Mouse (Mus musculus): ENCODE measurements around the gene Gbp3. TPM values are rescaled to one million over a fixed set of nuclear protein-coding genes. Genes with fewer than 3 reads are reported as not detected.
"Not testable (repeated sequence)": the region's sequence is repeated elsewhere in the genome, so short reads cannot be mapped to it uniquely, and the experiment has no call there.

Gene Gbp3
- polyA plus RNA-seq, 1 experiment, result 33.3 TPM

DNA sequence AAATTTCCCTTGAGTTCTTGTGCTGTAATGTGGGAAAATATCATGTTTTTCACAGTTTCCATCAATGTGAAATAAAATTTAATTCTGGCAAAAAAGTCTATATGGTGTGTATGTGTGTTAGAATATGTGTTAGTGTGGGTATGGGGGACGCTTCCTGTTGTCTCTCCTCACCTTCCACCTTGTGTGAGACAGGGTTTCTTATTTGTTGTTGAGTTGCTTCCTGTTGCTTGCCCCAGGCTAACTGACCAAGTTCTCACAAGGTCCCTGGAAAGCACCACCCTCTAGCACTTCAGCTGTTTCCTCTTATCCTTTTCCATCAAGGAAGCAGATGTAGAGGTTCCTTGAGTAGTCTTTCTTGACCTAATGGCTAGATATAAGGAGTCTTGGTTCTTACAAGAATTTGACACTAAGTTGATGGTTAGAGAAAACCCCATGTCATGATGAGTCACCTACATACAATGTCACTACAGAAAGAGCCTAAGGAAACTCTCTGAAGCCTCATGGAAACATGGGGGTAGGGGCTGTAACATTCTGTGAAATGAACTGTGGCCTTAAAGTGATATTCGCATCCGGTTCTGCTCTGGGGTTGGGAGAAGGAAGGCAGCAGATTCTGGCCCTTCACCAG, 9.7 kb upstream of the Gbp3 start:
- Histone ChIP-seq H3K4me1 (ENCODE audit: control insufficient read depth, insufficient read depth, low read length) (no peaks in the 10 kb centered on the region), H3K4me3 (replicated peaks; ENCODE audit: extremely low read depth, low read depth, low read length) (no peak overlapping the region)
- WGBS, result 86% methylated on average over 3 of the region's 3 CpGs
- no peak for TF ChIP-seq CTCF (IDR thresholded peaks at IDR 0.05; ENCODE audit: insufficient read depth, low read length)
- no peak for TF ChIP-seq POLR2A (IDR thresholded peaks at IDR 0.05; ENCODE audit: borderline replicate concordance, extremely low read depth, low read depth, low read length)
- no peak for DNase-seq

DNA sequence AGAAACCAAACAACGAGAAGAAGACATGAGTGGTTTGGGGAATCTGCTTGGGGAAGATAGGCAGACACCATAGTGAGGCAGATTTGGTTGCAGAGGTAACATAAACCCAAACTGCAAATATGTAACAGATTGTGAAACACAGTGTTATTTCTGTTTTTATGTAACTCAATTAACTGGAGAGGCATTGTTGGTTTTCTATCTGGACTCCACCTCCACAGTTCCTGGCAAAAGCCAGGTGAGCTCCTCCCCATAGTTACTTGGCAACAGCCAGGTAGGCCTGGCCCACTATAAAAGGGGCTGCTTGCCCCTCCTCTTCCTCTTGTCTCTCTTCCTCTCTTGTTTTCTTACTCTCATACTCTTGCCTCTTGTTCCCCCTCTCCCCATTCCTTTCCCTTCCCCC, 5.2 kb upstream of the Gbp3 start:
- no peak overlapping the region for H3K4me3 ChIP-seq (replicated peaks; ENCODE audit: extremely low read depth, low read depth, low read length)
- WGBS, result 75% methylated on average over 1 of the region's 1 CpGs

DNA sequence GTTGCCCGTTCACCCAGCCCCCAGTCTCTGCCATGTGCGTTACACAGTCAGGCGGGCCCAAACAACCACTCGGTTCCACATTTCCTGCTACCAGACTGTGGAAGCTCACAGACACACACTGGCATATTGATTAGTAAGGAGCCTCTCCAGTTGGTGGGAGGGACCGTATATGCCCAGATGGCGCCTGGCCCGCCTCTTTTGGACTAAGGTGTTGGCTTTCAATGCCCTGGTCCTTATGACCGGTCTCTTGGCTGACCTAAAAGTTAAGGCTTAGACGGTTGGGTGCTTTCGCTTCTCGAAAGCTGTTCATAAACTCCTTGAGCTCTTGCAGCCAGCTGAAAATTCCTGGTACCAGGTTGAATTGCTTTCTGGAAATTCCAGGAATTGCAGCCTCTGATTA, 4.2 kb upstream of the Gbp3 start:
- TF ChIP-seq POLR2A (IDR thresholded peaks at IDR 0.05; ENCODE audit: borderline replicate concordance, extremely low read depth, low read depth, low read length) (no peak), CTCF (IDR thresholded peaks at IDR 0.05; ENCODE audit: insufficient read depth, low read length) (no peak)
- Histone ChIP-seq H3K4me1 (ENCODE audit: control insufficient read depth, insufficient read depth, low read length) (peaks cover 6% of the 10 kb centered on the region), H3K4me3 (replicated peaks; ENCODE audit: extremely low read depth, low read depth, low read length) (no peak overlapping the region)
- 74% methylated on average over 11 of the region's 11 CpGs for WGBS
- DNase-seq, result no peak

More for the DNA sequence above, 5.2 kb upstream of the Gbp3 start:
- H3K4me1 ChIP-seq (ENCODE audit: control insufficient read depth, insufficient read depth, low read length), result peaks cover 2% of the 10 kb centered on the region
- no peak for DNase-seq
- no peak for TF ChIP-seq CTCF (IDR thresholded peaks at IDR 0.05; ENCODE audit: insufficient read depth, low read length)
- TF ChIP-seq POLR2A (IDR thresholded peaks at IDR 0.05; ENCODE audit: borderline replicate concordance, extremely low read depth, low read depth, low read length), result no peak

DNA sequence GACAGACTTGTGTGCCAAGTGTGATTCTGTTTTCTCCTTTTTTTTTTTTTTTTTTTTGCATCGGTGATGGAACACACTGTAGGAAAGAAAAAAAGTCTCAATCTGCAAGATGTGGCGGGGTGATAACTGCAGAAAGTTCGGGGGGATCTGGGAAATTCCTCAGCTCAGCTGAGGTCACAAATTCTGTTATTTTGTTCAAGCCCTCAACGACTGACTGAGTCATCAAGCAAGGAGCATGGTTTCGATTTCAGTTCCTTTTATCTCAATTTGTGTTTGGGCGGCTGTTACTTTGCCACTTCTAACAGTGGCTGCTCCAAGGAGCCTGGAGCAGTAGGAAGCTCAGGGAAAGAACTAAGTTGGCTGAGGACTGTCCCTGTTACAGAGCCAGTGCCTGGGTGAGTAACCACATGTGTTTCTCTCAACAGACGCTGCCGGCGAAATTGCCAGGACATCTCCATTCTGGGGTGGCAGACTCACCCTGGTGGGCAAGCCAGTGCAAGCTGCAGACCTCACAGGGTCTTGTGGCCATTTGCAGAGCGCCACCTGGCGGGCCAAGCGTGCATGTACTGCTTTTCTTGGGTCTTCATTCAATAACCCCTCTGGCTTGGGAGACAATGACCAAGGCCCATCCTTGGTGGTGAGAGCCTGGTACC, 596 bp downstream of the Gbp3 start:
- Histone ChIP-seq H3K4me3 (replicated peaks; ENCODE audit: extremely low read depth, low read depth, low read length) (peak overlapping the region; percentile 88), H3K4me1 (ENCODE audit: control insufficient read depth, insufficient read depth, low read length) (peaks cover 13% of the 10 kb centered on the region)
- DNase-seq, result peak; percentile 84
- WGBS, result under 1% methylated on average over 12 of the region's 12 CpGs
- TF ChIP-seq POLR2A (IDR thresholded peaks at IDR 0.05; ENCODE audit: borderline replicate concordance, extremely low read depth, low read depth, low read length) (peak; percentile 51; the same call in 1 of the 2 replicates), CTCF (IDR thresholded peaks at IDR 0.05; ENCODE audit: insufficient read depth, low read length) (peak; percentile 98)

DNA sequence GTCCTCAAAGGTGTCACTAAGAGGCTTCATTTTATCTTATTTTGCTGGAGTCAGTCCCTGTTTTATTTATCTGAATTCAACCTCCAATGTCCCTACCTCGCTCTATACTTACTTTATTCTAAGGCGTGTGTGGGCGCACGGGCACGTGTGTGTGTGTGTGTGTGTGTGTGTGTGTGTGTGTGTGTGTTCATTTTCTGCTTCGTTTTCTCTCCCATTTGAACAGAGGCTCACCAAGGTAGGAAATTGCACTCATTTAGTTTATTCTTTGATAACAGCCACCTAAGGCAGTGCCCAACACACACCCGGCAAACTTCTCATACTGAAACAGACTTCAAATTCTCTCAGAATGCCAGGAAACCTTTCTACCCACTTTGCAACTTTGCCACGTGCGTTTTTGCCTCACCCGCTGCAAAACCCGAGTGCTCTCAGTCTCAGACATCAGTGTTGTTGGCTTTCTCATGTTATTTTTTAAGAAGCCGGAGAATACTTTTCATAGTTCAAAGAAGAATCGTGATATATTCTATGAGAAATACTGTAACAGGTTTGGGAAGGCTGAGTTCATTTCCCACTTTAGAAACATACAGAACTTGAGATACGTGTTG, 1.3 kb downstream of the Gbp3 start:
- Histone ChIP-seq H3K4me1 (ENCODE audit: control insufficient read depth, insufficient read depth, low read length) (peaks cover 13% of the 10 kb centered on the region), H3K4me3 (replicated peaks; ENCODE audit: extremely low read depth, low read depth, low read length) (peak overlapping the region; percentile 44)
- TF ChIP-seq POLR2A (IDR thresholded peaks at IDR 0.05; ENCODE audit: borderline replicate concordance, extremely low read depth, low read depth, low read length) (no peak), CTCF (IDR thresholded peaks at IDR 0.05; ENCODE audit: insufficient read depth, low read length) (no peak)
- DNase-seq, result no peak
- WGBS, result 69% methylated on average over 14 of the region's 14 CpGs

DNA sequence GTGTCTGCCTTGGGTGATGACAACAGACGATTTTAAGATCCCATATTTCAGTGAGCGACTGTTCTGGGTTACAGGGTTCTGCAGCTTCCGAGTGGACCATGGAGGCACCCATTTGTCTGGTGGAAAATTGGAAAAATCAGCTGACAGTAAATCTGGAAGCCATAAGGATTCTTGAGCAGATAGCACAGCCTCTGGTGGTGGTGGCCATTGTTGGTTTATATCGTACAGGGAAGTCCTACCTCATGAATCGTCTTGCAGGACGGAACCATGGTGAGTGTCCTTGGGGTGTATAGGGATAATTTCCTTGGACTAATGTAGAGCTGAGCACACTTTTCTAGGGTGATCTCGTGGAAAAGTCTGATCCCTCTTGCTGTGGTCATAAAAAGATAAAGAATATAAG, 1.8 kb downstream of the Gbp3 start:
- TF ChIP-seq POLR2A (IDR thresholded peaks at IDR 0.05; ENCODE audit: borderline replicate concordance, extremely low read depth, low read depth, low read length) (no peak), CTCF (IDR thresholded peaks at IDR 0.05; ENCODE audit: insufficient read depth, low read length) (no peak)
- no peak overlapping the region for H3K4me3 ChIP-seq (replicated peaks; ENCODE audit: extremely low read depth, low read depth, low read length)
- peaks cover 13% of the 10 kb centered on the region for H3K4me1 ChIP-seq (ENCODE audit: control insufficient read depth, insufficient read depth, low read length)
- DNase-seq, result no peak
- 80% methylated on average over 7 of the region's 7 CpGs for WGBS

DNA sequence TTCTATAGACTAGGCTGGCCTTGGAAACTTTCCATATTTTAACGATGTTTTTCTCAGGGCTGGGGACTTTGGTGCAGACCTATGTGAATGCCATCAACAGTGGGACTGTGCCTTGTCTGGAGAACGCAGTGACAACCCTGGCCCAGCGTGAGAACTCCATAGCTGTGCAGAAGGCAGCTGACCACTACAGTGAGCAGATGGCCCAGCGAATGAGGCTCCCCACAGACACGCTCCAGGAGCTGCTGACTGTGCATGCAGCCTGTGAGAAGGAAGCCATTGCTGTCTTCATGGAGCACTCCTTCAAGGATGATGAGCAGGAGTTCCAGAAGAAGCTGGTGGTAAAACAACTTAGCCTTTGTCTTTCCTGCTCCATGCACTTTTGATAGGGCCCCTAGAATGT, 7.7 kb downstream of the Gbp3 start:
- WGBS, result 86% methylated on average over 5 of the region's 5 CpGs
- H3K4me1 ChIP-seq (ENCODE audit: control insufficient read depth, insufficient read depth, low read length); H3K4me3 ChIP-seq (replicated peaks; ENCODE audit: extremely low read depth, low read depth, low read length); DNase-seq: not testable (repeated sequence)

DNA sequence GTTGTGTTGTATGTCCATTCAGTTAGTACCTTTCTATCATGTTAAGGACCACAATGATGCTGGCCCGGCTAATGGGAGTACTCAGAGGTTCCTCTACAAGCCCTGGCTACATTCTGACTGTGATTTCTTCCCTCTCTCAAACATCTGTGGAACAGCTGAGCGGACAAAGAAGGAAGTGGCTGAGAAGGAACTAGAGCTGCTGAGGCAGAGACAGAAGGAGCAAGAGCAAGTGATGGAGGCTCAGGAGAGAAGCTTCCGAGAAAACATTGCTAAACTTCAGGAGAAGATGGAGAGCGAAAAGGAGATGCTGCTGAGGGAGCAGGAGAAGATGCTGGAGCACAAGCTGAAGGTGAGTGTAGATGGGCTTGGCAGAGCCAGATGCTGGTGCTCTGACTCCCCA, 10.9 kb downstream of the Gbp3 start:
- Histone ChIP-seq H3K4me1 (ENCODE audit: control insufficient read depth, insufficient read depth, low read length) (no peaks in the 10 kb centered on the region), H3K4me3 (replicated peaks; ENCODE audit: extremely low read depth, low read depth, low read length) (no peak overlapping the region)
- WGBS, result 91% methylated on average over 4 of the region's 4 CpGs
- TF ChIP-seq CTCF (IDR thresholded peaks at IDR 0.05; ENCODE audit: insufficient read depth, low read length) (no peak), POLR2A (IDR thresholded peaks at IDR 0.05; ENCODE audit: borderline replicate concordance, extremely low read depth, low read depth, low read length) (no peak)
- no peak for DNase-seq

DNA sequence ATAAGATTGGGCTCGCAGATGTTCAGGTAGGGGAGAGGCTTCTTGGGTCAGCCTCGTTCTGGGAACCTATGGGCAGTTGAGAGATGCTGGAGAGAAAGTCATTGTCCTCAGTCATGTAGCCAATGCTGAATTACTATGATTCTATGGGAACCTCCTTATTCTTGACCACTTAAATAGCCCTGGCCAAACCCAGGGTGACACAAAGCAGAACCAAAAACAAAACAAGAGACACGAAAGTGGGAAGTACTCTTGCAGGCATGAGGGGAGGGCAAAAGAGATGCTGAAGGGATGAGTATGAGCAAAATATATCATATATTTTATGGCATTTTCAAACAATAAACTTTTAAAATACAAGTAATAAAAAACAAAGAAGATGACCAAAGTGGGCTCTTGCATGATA, 17.3 kb downstream of the Gbp3 start:
- 76% methylated on average over 3 of the region's 3 CpGs for WGBS
- H3K4me3 ChIP-seq (replicated peaks; ENCODE audit: extremely low read depth, low read depth, low read length), result no peak overlapping the region
- TF ChIP-seq CTCF (IDR thresholded peaks at IDR 0.05; ENCODE audit: insufficient read depth, low read length) (no peak), POLR2A (IDR thresholded peaks at IDR 0.05; ENCODE audit: borderline replicate concordance, extremely low read depth, low read depth, low read length) (no peak)
- H3K4me1 ChIP-seq (ENCODE audit: control insufficient read depth, insufficient read depth, low read length), result no peaks in the 10 kb centered on the region
- DNase-seq, result no peak

DNA sequence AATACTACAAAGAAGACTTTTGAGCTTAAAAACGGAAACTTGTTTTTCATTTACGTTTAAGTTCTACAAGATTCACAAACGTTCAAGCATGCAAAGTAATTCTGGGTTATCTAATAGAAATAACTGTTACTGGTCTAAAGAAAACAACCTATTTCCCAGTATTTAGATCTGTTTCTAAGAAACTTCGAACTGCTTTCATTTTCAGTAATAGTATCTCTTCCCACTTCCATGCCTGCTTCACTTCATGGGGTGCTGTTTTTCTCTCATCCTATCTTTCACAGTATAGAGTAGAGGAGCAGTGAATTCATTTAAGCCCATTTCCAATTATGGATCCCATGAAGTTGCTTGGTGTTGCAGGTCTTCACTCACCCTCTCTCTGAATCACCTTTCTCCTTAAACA, 18.5 kb downstream of the Gbp3 start:
- no peak for TF ChIP-seq CTCF (IDR thresholded peaks at IDR 0.05; ENCODE audit: insufficient read depth, low read length)
- TF ChIP-seq POLR2A (IDR thresholded peaks at IDR 0.05; ENCODE audit: borderline replicate concordance, extremely low read depth, low read depth, low read length), result no peak
- no peak overlapping the region for H3K4me3 ChIP-seq (replicated peaks; ENCODE audit: extremely low read depth, low read depth, low read length)
- no peaks in the 10 kb centered on the region for H3K4me1 ChIP-seq (ENCODE audit: control insufficient read depth, insufficient read depth, low read length)
- no peak for DNase-seq
- WGBS, result 77% methylated on average over 4 of the region's 4 CpGs

Measured in lung, adult 2 months (tissue).